Mouse (Mus musculus) erythroblast, embryonic 14.5 days (primary cell): ENCODE data around the gene Vars.
"Not testable (repeated sequence)": the region's sequence is repeated elsewhere in the genome, so short reads cannot be mapped to it uniquely, and the experiment has no call there.

Experiments used
- GATA1 ChIP-seq: IDR thresholded peaks from 2 replicates; pipeline ENCODE4 v1.6.1; 2012; ENCODE audit warnings: low read length, inconsistent platforms, mixed read lengths
- TAL1 ChIP-seq: IDR thresholded peaks from 3 replicates; pipeline ENCODE4 v1.6.1; 2012; ENCODE audit warnings: low read length, inconsistent platforms, mixed read lengths

DNA sequence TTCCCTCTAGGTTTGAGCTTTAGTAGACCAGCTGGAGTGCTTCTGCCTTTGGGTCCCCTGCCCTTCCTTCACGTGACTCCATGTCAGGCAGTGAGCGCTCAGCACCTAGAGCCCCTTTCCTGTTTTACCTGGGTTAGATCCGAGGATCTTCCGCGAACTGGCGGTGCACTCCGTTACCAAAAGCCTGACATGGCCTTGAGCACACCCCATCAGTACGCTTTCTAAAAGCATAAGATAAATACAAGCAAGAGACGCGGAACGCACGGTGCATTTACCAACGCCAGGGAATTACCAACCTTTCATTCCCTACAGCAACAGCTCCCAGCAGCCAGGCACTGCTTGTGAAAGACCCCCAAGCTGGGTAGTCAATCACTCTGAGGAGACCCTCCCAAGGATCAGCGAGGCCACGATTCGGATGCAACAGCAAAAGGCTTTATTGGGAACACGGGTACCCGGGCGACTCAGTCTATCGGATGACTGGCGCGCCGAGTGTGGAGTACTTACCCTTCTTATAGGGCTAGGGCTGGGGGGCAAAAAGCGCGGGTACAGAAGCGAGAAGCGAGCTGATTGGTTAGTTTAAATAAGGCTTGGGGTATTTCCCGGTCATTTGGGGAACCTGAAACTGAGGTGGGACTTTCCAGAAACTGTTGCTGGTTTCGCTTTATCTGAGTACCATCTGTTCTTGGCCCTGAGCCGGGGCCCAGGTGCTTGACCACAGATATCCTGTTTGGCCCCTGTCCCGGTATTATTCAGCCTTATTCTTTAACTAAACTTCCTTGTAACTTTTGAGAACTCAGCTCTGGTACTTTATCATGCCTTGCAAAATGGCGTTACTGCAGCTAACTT is 693 bp upstream of the Vars start:
- not testable (repeated sequence) for TF ChIP-seq TAL1, GATA1
